Comparison of ENCODE assay signal across 13 mouse cellular contexts in the genomic region with DNA sequence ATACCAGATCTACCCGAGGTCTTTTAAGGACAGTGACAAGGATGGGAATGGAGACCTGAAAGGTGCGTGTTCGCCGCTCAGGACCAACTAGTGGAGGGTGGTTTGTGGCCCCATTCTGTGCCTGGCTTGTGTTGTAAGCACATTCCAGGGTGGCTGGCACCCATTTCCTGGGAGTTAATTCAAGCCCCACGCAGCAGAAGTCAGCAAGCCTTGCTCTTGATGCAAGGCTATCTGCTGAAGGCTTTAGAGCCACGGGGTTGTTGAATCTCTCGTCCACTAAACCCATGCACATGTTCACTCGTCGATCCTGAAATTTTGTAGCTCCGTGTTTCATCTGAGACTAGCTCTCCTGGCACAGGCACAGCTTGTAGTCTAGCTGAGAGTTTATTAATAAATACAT. TPM values are rescaled to one million over a fixed set of nuclear protein-coding genes. Genes with fewer than 3 reads are reported as not detected.
"Had no signal": no experiment of that assay in that cellular context is flagged by ENCODE, and none has a peak within 500 bp of the region (broad histone marks: within the 10 kb centered on the region; RNA-seq: fewer than 3 reads in every experiment).

No protein-coding gene starts in this region.

- H3K27ac ChIP-seq: hindbrain, postnatal 0 days; left cerebral cortex, adult 2 months; limb, embryonic 15.5 days; lung, embryonic 15.5 days; macrophage; midbrain, embryonic 12.5 days; neural tube, embryonic 13.5 days; stomach, postnatal 0 days had no signal

- ATAC-seq: hindbrain, postnatal 0 days; midbrain, embryonic 16.5 days had no signal

- H3K36me3 ChIP-seq: lung, embryonic 15.5 days; midbrain, embryonic 12.5 days; neural tube, embryonic 13.5 days had no signal

- H3K9ac ChIP-seq: limb, embryonic 15.5 days; lung, embryonic 15.5 days; midbrain, embryonic 12.5 days; neural tube, embryonic 13.5 days had no signal

- H3K9me3 ChIP-seq: limb, embryonic 15.5 days; lung, embryonic 15.5 days; megakaryocyte, embryonic 14.5 days; midbrain, embryonic 12.5 days; neural tube, embryonic 13.5 days had no signal

- H3K4me3 ChIP-seq: left cerebral cortex, adult 2 months; limb, embryonic 15.5 days; lung, embryonic 15.5 days; megakaryocyte, embryonic 14.5 days; midbrain, embryonic 12.5 days; neural tube, embryonic 13.5 days had no signal

- H3K4me2 ChIP-seq: limb, embryonic 15.5 days; lung, embryonic 15.5 days; midbrain, embryonic 12.5 days; neural tube, embryonic 13.5 days had no signal

- DNase-seq: lung, postnatal 14 days; right cerebral cortex, postnatal 14 days; thymus, postnatal 4 days had no signal

- H3K4me1 ChIP-seq: limb, embryonic 15.5 days; neural tube, embryonic 13.5 days had no signal

- H3K27me3 ChIP-seq: limb, embryonic 15.5 days; lung, embryonic 15.5 days; midbrain, embryonic 12.5 days; neural tube, embryonic 13.5 days had no signal

RNA-seq across cellular contexts. Expression of a gene that starts 0.6 kb away (rescaled TPM):
- polyA plus RNA-seq: macrophage had no signal
